Mouse (Mus musculus): Measurements from ENCODE around the gene Pou2f3. TPM values are rescaled to one million over a fixed set of nuclear protein-coding genes. Genes with fewer than 3 reads are reported as not detected.

Gene Pou2f3
- polyA plus RNA-seq, 1 experiment: 1.7 TPM

DNA sequence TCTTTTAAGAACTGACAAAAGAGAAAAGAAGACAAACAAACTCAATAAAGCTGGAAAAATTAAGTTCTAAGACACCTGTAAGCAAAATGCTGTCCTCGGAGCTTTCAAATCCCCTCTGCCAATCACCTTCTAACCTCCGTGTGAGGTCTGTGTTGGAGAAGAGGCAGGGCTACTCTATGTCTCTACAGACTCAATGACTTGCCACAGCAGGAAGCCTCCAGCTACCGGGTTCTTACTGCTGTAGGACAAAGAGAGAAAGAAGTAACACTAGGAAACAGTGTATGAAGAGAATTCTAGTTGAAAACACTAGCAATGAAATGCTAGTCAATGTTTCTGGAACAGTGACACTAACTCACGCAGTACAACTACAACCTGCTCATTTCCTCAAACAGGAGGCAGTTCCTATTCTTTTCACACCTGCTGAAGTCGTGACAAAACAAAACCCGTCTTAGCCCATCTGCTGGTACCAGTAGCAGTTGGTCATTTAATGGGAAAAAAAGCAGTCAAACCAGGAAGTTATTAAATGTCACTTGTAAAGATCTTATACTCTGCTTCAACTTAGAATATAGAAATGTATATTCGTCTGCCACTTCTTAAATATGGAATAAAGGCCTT is 126.6 kb downstream of the Pou2f3 start:
- TF ChIP-seq CTCF (IDR thresholded peaks at IDR 0.05; ENCODE audit: borderline replicate concordance, control insufficient read depth, extremely low read depth, insufficient read depth, low read length, poor library complexity) (no peak), POLR2A (IDR thresholded peaks at IDR 0.05; ENCODE audit: control insufficient read depth, extremely low read depth, insufficient read depth, low read length, poor library complexity) (no peak)
- Histone ChIP-seq H3K36me3 (ENCODE audit: control insufficient read depth, insufficient read depth, low read length) (no peaks in the 10 kb centered on the region), H3K27ac (ENCODE audit: control insufficient read depth, insufficient read depth, low read length) (no peak overlapping the region), H3K4me1 (replicated peaks; ENCODE audit: control insufficient read depth, insufficient read depth, low read length) (no peaks in the 10 kb centered on the region), H3K27me3 (ENCODE audit: control insufficient read depth, insufficient read depth, low read length) (no peaks in the 10 kb centered on the region), H3K4me3 (ENCODE audit: control insufficient read depth, insufficient read depth, low read length) (no peak overlapping the region)
- DNase-seq: no peak
- WGBS: 76% methylated on average over 7 of the region's 7 CpGs

DNA sequence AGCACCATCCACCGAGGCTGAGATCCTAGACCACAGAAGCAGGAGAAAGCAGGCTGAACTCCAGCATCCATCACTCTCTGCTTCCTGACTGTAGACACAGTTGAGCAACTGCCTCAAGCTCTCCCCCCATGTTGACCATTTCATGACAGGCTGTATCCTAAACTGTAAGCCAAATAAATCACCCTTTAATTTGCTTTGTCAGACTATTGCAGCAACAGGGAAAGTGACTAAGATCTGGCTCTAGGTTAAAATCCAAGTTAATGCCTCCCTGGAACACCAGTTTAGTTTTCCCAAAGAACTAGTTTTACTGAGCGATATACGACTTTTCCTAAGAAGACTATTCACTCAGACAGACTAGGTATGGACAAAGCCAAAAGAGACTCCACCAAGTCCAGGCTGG is 131.5 kb downstream of the Pou2f3 start:
- Histone ChIP-seq H3K36me3 (ENCODE audit: control insufficient read depth, insufficient read depth, low read length) (no peaks in the 10 kb centered on the region), H3K27me3 (ENCODE audit: control insufficient read depth, insufficient read depth, low read length) (no peaks in the 10 kb centered on the region; the same call in 1 of the 2 replicates), H3K27ac (ENCODE audit: control insufficient read depth, insufficient read depth, low read length) (no peak overlapping the region), H3K4me1 (replicated peaks; ENCODE audit: control insufficient read depth, insufficient read depth, low read length) (no peaks in the 10 kb centered on the region), H3K4me3 (ENCODE audit: control insufficient read depth, insufficient read depth, low read length) (no peak overlapping the region)
- 81% methylated on average over 3 of the region's 3 CpGs for WGBS
- no peak for DNase-seq
- no peak for TF ChIP-seq POLR2A (IDR thresholded peaks at IDR 0.05; ENCODE audit: control insufficient read depth, extremely low read depth, insufficient read depth, low read length, poor library complexity)
- TF ChIP-seq CTCF (IDR thresholded peaks at IDR 0.05; ENCODE audit: borderline replicate concordance, control insufficient read depth, extremely low read depth, insufficient read depth, low read length, poor library complexity): no peak

DNA sequence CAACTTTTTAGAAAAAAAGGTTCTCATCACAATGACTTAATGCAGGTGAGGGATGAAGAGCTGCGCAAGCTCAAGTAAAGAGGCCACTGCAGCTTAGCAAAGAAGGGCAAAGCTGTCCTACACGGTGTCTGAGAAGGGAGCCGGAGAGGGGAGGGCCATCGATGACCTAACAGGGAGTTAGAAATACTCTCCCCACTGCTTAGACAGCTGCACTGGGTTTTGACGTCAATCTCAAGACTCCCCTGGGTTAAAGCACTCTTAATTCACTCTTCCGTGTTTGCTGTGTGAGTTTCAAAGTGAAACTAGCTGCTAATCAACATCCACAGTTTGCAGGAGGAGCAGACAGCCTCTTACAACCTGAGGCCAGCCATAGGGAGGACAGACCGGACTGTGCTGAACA is 134.0 kb downstream of the Pou2f3 start:
- no peaks in the 10 kb centered on the region; the same call in 1 of the 2 replicates for H3K27me3 ChIP-seq (ENCODE audit: control insufficient read depth, insufficient read depth, low read length)
- no peak overlapping the region for H3K4me3 ChIP-seq (ENCODE audit: control insufficient read depth, insufficient read depth, low read length)
- H3K27ac ChIP-seq (ENCODE audit: control insufficient read depth, insufficient read depth, low read length): no peak overlapping the region
- H3K36me3 ChIP-seq (ENCODE audit: control insufficient read depth, insufficient read depth, low read length): no peaks in the 10 kb centered on the region
- no peak for DNase-seq
- TF ChIP-seq CTCF (IDR thresholded peaks at IDR 0.05; ENCODE audit: borderline replicate concordance, control insufficient read depth, extremely low read depth, insufficient read depth, low read length, poor library complexity): no peak
- no peaks in the 10 kb centered on the region for H3K4me1 ChIP-seq (replicated peaks; ENCODE audit: control insufficient read depth, insufficient read depth, low read length)
- WGBS: 87% methylated on average over 7 of the region's 7 CpGs

DNA sequence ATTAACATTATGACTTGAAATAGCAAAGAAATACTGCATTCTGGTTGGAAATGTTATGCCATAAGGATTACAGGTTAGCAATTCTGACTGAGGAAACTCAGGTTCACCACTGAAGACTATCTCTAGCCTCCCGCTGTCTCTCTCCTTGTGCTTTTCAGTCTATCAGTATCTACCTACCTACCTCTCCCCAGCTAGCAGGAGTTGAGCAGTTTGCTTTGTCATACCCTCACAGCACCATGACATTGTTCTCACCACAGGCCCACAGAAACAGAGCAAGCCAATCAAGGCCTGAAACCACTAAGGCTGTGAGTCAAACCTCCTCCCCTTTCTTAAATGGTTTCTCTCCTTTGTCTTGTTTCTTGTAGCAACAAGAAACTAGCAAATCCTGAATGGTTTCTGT is 135.6 kb downstream of the Pou2f3 start:
- Histone ChIP-seq H3K36me3 (ENCODE audit: control insufficient read depth, insufficient read depth, low read length) (no peaks in the 10 kb centered on the region), H3K27me3 (ENCODE audit: control insufficient read depth, insufficient read depth, low read length) (no peaks in the 10 kb centered on the region; the same call in 1 of the 2 replicates), H3K27ac (ENCODE audit: control insufficient read depth, insufficient read depth, low read length) (no peak overlapping the region), H3K4me3 (ENCODE audit: control insufficient read depth, insufficient read depth, low read length) (no peak overlapping the region), H3K4me1 (replicated peaks; ENCODE audit: control insufficient read depth, insufficient read depth, low read length) (no peaks in the 10 kb centered on the region)
- DNase-seq: no peak
- 94% methylated on average over 1 of the region's 1 CpGs for WGBS
- TF ChIP-seq CTCF (IDR thresholded peaks at IDR 0.05; ENCODE audit: borderline replicate concordance, control insufficient read depth, extremely low read depth, insufficient read depth, low read length, poor library complexity) (no peak), POLR2A (IDR thresholded peaks at IDR 0.05; ENCODE audit: control insufficient read depth, extremely low read depth, insufficient read depth, low read length, poor library complexity) (no peak)

Other genes starting within 250 kb of the Pou2f3 start
- 5.7 and 7.1 TPM in 2 replicates for gene Arhgef12, start 103.1 kb downstream of the Pou2f3 start, polyA plus RNA-seq (2012; rRNA removed)
- gene Tmem136, start 93.8 kb downstream of the Pou2f3 start, polyA plus RNA-seq (2012; rRNA removed): 0.19 and 0.59 TPM in 2 replicates
- gene Oaf, start 29.5 kb upstream of the Pou2f3 start, polyA plus RNA-seq (2012; rRNA removed): 10.2 and 10.8 TPM in 2 replicates
- gene Trim29, start 100.5 kb upstream of the Pou2f3 start, polyA plus RNA-seq (2012; rRNA removed): 30.1 and 35.6 TPM in 2 replicates

Measured in thymus, adult 2 months (tissue).